In genomic region chr1:186261326-186261833, GRCm38 (mm10) we compare ENCODE assay signal across 8 mouse cellular contexts.
DNase-seq lines count a peak whose midpoint lies in the region; ATAC-seq lines count a peak whose summit lies in the region.

No protein-coding gene starts in this region.

- H3K27me3 ChIP-seq in midbrain, embryonic 12.5 days: peaks cover 6% of the 10 kb centered on the region; the same call in 1 of the 2 replicates

- 22% methylated on average over 4 of the region's 4 CpGs for WGBS in midbrain, embryonic 12.5 days

- no peak overlapping the region for H3K4me2 ChIP-seq in midbrain, embryonic 12.5 days (replicated peaks)

- peaks cover 23% of the 10 kb centered on the region; the same call in 1 of the 2 replicates for H3K4me1 ChIP-seq in midbrain, embryonic 12.5 days

- ATAC-seq in midbrain, embryonic 12.5 days (ENCODE audit: low FRiP score, low read depth): 0 out of 2 replicates have a peak, but pooled peaks have one; percentile 44
- ATAC-seq in activated CD4-positive, CD25-positive, alpha-beta regulatory T cell, adult 4 months: no peak

- no peak overlapping the region for H3K9ac ChIP-seq in midbrain, embryonic 12.5 days (replicated peaks)

- H3K27ac ChIP-seq in midbrain, embryonic 12.5 days (replicated peaks): no peak overlapping the region

- peaks cover 3% of the 10 kb centered on the region; the same call in 1 of the 2 replicates for H3K9me3 ChIP-seq in midbrain, embryonic 12.5 days

- DNase-seq in urinary bladder, adult 2 months (ENCODE audit: low spot score): peak; percentile 33
- no peak for DNase-seq in urinary bladder, postnatal 10 days (ENCODE audit: low spot score)
- peak; percentile 78 for DNase-seq in gastrocnemius, adult 18-20 months (ENCODE audit: low spot score)
- peak; percentile 90 for DNase-seq in heart, postnatal 4 days
- peak; percentile 82 for DNase-seq in layer of hippocampus, adult 9-11 months
- peak; percentile 80 for DNase-seq in yolk sac, embryonic 10.5 days (ENCODE audit: low spot score)

- no peak overlapping the region for H3K4me3 ChIP-seq in midbrain, embryonic 12.5 days

- H3K36me3 ChIP-seq in midbrain, embryonic 12.5 days: no peaks in the 10 kb centered on the region
